Mouse (Mus musculus) testis, adult 2 months (tissue): ENCODE results near the gene Sprtn.

Experiments used
- CTCF ChIP-seq: fragments of 200-500 bp; IDR thresholded peaks from 2 replicates; pipeline ENCODE4 v1.5.1; 2012; ENCODE audit warnings: low read depth, mild to moderate bottlenecking, inconsistent platforms, low read length, moderate library complexity; ENCODE audit not compliant: control insufficient read depth, insufficient read depth, insufficient replicate concordance
- POLR2A ChIP-seq: fragments of 200-500 bp; IDR thresholded peaks from 2 replicates; pipeline ENCODE4 v1.6.1; 2012; ENCODE audit warnings: low read depth, mild to moderate bottlenecking, inconsistent platforms, low read length, moderate library complexity; ENCODE audit not compliant: control insufficient read depth

DNA sequence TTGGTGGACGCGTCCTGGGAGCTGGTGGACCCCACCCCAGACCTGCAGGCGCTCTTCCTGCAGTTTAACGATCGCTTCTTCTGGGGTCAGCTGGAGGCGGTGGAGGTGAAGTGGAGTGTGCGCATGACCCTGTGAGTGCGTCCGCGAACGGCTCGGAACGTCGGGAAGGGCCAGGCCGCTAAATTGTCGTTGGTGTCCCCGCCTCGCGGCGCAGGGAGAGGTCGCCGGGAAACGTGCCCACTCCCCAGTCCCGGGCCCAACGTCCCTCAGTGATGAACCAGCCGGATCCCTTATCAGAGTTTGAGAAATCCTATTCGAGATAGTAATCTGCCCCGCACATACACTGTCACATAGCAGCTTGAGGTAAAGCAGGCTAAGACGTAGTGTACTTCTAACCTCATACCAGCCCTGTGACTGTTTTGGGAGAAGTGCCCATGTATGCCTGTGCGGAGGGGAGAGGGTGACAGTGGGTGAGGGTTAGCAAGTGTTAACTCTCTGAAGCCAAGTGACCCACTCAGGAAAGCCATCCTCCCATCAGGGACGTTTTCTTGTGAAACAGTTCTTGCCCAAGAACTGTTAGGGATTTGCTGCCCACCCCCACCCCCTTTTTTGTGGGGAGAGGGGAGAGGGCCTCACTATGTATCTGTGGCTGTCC lies 692 bp downstream of the Sprtn start:
- TF ChIP-seq CTCF (no peak), POLR2A (peak; percentile 60; the same call in 1 of the 2 replicates)
